Mouse (Mus musculus) regulatory T cell (primary cell): ENCODE data around the gene Maco1.

ENCODE experiments used
- in situ Hi-C: fragments of 300-600 bp; cut with MboI, MseI; formaldehyde crosslinking; loops from one replicate; pipeline ENCODE4 v1.15.1; 2025; ENCODE audit warnings: high pct_unique_total_duplicates

The Maco1 gene

DNA sequence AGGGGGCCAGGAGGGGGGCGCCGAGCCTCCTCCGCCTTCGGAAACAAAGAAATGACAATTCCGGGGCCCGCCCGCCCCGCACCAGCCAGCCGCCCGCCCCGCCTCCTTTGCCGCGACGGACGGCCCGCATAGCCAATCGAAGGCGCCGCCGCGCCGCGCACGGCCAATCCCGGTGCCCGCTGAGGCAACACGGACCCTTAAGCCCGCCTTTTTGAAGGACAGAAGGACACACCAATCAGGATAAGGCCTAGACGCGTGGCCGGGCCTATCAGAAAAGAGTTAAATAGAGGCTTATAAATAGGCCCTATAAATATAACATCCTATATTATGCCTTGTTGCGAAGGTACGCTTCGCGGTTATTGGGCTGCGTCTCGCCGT, at the start of gene Maco1:
TSS of gene Maco1 (minus strand) at position 87 of the 378 bp plus-strand sequence.
- in situ Hi-C loops: no loop called here

GRCm38 (mm10) chr4:134901126-134901525, 48.0 kb upstream of the Maco1 start:
- in situ Hi-C loops: no loop called here

DNA sequence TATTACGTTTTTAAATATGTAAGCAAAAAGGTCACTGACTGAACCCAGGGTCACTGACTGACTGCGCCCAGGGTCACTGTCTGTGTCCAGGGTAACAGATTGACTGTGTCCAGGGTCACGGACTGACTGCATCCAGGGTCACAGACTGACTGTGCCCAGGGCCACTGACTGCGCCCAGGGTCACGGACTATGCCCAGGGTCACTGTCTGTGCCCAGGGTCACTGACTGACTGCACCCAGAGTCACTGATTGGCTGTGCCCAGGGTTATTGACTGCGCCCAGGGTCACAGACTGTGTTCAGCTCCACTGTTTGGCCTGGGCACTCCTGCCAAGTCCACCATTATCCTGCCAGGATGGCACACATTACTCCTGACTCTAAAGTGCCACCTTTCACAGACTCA, 44.1 kb upstream of the Maco1 start:
- in situ Hi-C loops: no loop called here

DNA sequence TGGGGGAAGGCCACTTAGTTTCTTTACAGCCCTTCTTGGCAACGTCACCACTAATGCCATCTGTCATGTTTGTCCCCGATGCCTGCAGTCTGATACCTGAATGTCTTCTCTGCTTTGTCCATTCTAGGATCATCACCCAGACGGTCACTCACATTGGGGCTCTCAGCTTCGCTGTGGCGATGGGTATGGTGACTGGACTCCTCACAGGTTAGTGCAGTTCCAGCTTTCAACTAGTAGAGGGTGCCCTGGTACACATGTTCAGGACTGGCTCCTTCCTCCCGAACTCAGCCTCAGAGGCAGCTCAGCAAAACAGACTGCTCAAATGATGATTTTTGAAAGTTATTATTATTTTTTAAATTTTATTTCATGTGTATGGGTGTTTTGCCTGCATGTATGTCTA, 39.0 kb upstream of the Maco1 start:
- in situ Hi-C loops: no loop called here

DNA sequence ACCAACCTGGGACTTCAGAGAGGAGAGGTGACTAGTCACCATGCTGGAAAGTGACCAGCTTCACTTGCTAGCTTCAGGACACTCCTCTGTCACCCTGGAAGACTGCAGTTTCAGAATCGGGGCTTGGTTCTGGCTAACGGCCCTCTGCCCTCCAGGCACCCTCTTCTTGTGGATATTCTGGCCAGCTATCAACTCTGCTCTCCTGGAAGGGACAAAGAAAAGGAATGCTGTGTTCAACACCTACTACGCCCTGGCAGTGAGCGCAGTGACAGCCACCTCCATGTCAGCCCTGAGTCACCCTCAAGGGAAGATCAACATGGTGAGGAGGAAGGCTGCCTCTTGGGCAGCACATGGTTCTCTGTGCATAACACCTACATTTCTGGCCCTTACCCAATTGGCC, 31.2 kb upstream of the Maco1 start:
- in situ Hi-C loops: no loop called here

- in situ Hi-C loops: no loop called here
These were observed 30.7 kb upstream of the Maco1 start for GRCm38 (mm10) chr4:134883808-134884207.

GRCm38 (mm10) chr4:134883266-134883665, 30.1 kb upstream of the Maco1 start:
- in situ Hi-C loops: no loop called here

- in situ Hi-C loops: no loop called here
These were observed 26.9 kb upstream of the Maco1 start for GRCm38 (mm10) chr4:134880041-134880440.

- in situ Hi-C loops: no loop called here
These were observed 26.4 kb upstream of the Maco1 start for GRCm38 (mm10) chr4:134879410-134879981.

GRCm38 (mm10) chr4:134876171-134876570, 23.0 kb upstream of the Maco1 start:
- in situ Hi-C loops: no loop called here

DNA sequence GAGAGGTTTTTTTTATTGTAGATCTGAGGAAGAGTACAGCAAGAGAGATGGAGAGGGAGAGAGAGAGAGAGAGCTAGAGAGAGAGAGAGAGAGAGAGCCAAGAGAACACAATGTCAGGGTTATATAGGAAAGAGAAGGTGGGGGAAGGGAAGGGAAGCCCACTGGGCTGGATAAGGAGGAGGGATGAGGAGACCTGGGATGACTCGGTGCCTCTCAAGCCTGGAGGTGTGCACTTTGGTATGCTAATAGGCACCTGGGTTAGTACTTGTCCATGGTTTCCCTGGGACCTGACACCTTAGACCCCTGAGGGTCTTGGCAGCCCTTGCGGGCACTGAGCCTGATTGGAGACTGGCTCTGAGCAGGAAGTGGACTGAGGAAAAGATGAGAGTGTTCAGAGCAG, 18.8 kb upstream of the Maco1 start:
- in situ Hi-C loops: no loop called here

DNA sequence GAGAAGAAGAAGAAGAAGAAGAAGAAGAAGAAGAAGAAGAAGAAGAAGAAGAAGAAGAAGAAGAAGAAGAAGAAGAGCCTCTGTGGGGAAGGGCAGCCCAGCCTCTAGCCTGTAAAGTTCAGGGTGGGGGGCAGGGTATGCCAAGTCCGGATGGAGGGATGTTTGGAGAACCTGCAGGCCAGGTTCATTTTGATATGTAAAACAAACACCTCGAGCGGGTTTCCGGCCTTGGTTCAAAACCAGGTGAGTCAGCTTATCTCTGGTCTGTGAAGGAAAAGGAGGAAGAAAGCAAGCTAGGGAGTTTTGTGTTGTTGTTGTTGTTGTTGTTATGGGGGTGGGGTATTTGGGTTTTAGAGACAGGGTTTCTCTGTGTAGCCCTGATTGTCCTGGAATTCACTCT, 18.3 kb upstream of the Maco1 start:
- in situ Hi-C loops: no loop called here

DNA sequence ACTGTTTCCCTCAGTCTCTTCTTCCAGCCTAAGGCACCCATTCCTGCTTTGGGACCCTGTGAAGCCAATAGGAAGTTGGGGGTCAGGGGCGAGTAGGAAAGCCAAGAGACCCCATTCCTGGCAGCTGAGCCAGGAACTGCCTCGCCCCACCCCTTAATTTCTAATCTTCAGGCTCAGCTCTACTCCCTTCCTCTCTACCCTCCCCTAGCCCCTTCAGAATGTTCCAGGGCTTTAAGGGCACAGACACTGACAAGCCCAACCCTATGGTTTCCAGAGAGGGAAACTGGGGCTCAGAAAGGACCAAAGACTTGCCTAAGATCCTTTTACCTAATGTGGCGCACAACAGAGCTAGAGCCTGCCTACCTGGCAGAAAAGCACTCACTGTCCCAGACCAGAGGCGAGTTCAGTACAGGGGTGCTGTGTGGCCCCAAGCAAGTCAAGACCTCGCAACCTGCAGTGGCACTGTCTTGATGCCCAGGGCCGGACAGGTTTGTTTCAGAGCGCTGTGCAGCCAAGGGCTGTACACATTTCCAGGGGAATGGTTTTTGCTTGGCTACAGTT, 16.8 kb upstream of the Maco1 start:
- in situ Hi-C loops: no loop called here

DNA sequence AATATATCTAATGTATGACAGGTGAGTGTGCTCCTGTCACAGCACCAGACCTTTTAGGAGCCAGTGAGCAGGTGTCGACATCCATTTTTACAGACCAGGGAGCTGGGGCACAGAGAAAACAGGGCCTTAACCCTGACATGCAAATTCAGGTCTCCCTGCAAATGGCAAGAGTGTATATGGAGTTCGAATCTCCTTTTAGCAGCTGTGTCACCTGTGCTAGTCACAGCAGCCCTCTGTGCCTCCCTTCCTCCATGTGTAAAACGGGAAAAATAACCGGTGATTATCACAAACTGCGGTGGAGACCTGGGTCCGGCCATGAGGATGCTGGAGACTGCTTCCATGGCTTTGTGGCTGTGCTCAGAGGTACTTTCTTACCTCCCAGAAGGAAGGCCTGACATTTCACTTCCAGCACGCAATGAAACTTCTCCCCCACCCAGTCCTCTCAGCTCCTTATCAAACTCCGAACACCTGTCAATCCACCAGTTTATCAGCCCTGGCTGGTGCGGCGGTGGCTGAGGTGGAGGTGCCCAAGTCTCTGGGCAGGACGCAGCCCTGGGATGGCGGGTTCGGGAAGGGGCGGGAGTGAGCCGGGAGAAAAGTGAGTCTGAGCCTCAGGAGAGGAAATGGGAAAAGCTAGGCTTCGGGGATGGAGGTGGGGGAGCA, 16.1 kb upstream of the Maco1 start:
- in situ Hi-C loops: no loop called here

DNA sequence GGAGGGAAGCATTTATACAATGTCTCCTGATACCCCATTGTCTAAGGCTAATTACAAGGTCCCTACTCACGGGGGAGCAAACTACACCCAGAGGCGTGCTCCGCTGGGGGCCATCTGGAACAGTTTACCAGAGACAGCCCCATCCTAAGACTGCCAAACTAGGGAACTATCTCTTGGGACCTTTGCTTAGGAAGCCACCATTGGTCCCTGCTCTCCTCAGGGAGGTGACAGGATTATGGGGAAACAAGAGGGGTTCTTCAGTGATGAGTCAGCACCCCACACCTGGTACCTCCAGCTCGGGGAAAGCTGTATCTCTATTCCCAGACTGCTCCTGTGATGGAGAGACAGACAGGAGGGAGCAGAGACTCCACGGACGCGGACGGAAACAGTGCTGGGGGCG, 15.3 kb upstream of the Maco1 start:
- in situ Hi-C loops: no loop called here

GRCm38 (mm10) chr4:134868065-134868464, 14.9 kb upstream of the Maco1 start:
- in situ Hi-C loops: no loop called here

GRCm38 (mm10) chr4:134867661-134868060, 14.5 kb upstream of the Maco1 start:
- in situ Hi-C loops: no loop called here

DNA sequence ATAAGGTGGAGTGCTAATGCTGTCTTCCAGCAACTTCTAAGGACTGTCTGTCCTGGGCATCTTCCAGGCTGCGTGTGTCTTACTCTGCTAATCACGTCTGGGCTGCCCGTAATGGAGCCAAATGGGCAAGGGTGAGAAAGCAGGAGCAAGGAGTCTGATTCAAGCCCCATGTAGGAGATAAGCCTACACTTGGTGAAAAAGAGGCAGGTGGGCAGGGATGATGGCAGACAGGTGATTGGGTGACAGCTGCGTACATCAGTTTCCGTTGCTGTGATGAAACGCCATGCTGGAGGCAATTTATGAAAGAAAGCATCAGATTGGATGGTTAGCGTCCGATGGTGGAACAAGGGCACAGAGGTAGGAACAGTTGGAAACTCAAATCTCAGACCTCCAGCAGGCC, 14.1 kb upstream of the Maco1 start:
- in situ Hi-C loops: no loop called here

GRCm38 (mm10) chr4:134865789-134866188, 12.6 kb upstream of the Maco1 start:
- in situ Hi-C loops: no loop called here

- in situ Hi-C loops: no loop called here
These were observed 12.2 kb upstream of the Maco1 start for GRCm38 (mm10) chr4:134865340-134865739.

GRCm38 (mm10) chr4:134863937-134864729, 11.0 kb upstream of the Maco1 start, which contains the start of gene Rhd:
Rhd (plus strand) TSS chr4:134864536.
- in situ Hi-C loops: no loop called here

DNA sequence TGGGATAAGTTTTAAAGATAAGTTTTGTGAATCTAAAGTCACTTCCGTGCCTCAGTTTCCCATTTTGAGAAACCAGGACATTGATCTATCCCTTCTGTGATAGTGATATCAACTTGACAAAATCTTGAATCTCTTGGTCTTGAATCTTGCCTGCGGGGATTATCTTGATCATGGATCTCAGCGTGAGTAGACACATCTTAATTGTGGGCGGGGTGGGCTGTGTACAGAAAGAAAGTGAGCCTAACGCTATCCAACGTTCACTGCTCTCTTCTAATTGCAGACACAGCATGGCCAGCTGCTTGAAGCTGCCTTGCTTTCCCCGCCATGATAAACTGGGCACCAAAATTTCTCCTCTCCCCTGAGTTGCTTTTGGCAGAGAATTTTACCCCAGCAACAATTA, 9.9 kb upstream of the Maco1 start:
- in situ Hi-C loops: no loop called here

DNA sequence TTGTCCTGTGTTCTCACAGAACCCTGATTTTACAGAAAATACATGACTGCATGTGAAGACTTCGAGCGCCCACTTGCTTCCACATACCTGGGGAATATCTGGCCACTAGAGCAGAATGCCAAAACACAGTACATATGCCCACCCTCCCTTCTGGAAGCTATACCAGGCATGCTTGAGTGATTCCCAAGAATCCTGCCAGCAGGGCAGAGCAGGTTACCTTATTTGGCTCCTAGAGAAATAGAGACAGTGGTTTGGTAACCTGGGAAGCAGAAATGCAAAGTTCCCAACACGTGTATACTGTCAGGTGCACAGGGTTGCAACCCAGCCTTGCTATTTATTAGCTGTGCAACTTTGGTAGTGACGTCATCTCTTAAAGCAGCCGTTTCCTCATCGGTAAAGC, 8.7 kb upstream of the Maco1 start:
- in situ Hi-C loops: no loop called here
